Mouse (Mus musculus): ENCODE measurements around the gene Vmn2r9.
"Not testable (repeated sequence)": the region's sequence is repeated elsewhere in the genome, so short reads cannot be mapped to it uniquely, and the experiment has no call there.

The Vmn2r9 gene

GRCm38 (mm10) chr5:108852501-108852900 is at the start of gene Vmn2r9:
Gene Vmn2r9 (minus strand): TSS chr5:108852601.
- TF ChIP-seq GATA4 (IDR thresholded peaks at IDR 0.05; ENCODE audit: insufficient replicate concordance, low read length) = not testable (repeated sequence)

GRCm38 (mm10) chr5:108849466-108849865 is 2.9 kb downstream of the Vmn2r9 start:
- TF ChIP-seq GATA4 (IDR thresholded peaks at IDR 0.05; ENCODE audit: insufficient replicate concordance, low read length) = no peak

- no peak for TF ChIP-seq GATA4 (IDR thresholded peaks at IDR 0.05; ENCODE audit: insufficient replicate concordance, low read length)
Observed at GRCm38 (mm10) chr5:108836156-108836555, 16.2 kb downstream of the Vmn2r9 start.

GRCm38 (mm10) chr5:108823276-108823675 is 29.1 kb downstream of the Vmn2r9 start:
- no peak for TF ChIP-seq GATA4 (IDR thresholded peaks at IDR 0.05; ENCODE audit: insufficient replicate concordance, low read length)

GRCm38 (mm10) chr5:108808750-108809149 is 43.7 kb downstream of the Vmn2r9 start, which contains the start of gene Vmn2r8:
Gene Vmn2r8 (minus strand): TSS chr5:108808850.
- TF ChIP-seq GATA4 (IDR thresholded peaks at IDR 0.05; ENCODE audit: insufficient replicate concordance, low read length) = not testable (repeated sequence)

- TF ChIP-seq GATA4 (IDR thresholded peaks at IDR 0.05; ENCODE audit: insufficient replicate concordance, low read length) = no peak
Observed at GRCm38 (mm10) chr5:108803646-108804045, 48.8 kb downstream of the Vmn2r9 start.

GRCm38 (mm10) chr5:108795263-108795662 is 57.1 kb downstream of the Vmn2r9 start, which contains the start of gene Tmed11:
Gene Tmed11 (minus strand): TSS chr5:108795363.
- TF ChIP-seq GATA4 (IDR thresholded peaks at IDR 0.05; ENCODE audit: insufficient replicate concordance, low read length) = not testable (repeated sequence)
